Mouse (Mus musculus) ES-CJ7 (cell line): ENCODE measurements at regions not wholly inside any gene's neighbourhood (a gene's known extent, or its start where the extent isn't known, plus 50 kb on each side); places are given as distances from the start of the nearest gene placed in this dataset.

Experiments used
- DNase-seq: peaks from one replicate; pipeline ENCODE4 v3.0.0; 2011; ENCODE audit warnings: low read depth, low spot score

DNA sequence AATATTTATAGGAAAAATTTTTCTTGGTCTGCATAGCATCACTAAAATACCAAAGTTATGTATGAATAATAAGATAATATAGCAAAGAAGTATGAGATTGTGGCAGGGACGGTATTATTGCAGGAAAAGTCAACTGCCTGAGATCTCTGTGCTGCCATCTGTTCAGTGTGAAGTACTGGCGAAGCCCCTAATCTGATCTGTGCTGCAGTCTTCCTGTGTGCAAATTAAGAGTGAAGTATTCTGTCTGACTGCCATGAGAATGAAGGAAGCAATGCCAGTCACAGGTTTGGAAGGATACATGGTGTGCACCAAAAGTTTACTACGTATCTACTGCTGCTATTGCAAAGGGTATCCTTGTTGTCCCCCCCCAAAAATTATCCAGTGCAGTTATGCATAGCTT is 501.5 kb downstream of the Rab28 start:
- DNase-seq = no peak

- no peak for DNase-seq
Measured at GRCm38 (mm10) chr5:41204417-41204816, 503.5 kb downstream of the Rab28 start.

GRCm38 (mm10) chr5:41187193-41187592 is 520.8 kb downstream of the Rab28 start:
- DNase-seq = no peak

GRCm38 (mm10) chr5:41177220-41177619 is 530.7 kb downstream of the Rab28 start:
- DNase-seq = no peak

- DNase-seq = no peak
Measured at GRCm38 (mm10) chr5:41165870-41166626, 541.9 kb downstream of the Rab28 start.

- DNase-seq = peak; percentile 6
Measured at GRCm38 (mm10) chr5:41125050-41125449, 582.9 kb downstream of the Rab28 start.

- no peak for DNase-seq
Measured at GRCm38 (mm10) chr5:41117658-41118057, 590.3 kb downstream of the Rab28 start.

DNA sequence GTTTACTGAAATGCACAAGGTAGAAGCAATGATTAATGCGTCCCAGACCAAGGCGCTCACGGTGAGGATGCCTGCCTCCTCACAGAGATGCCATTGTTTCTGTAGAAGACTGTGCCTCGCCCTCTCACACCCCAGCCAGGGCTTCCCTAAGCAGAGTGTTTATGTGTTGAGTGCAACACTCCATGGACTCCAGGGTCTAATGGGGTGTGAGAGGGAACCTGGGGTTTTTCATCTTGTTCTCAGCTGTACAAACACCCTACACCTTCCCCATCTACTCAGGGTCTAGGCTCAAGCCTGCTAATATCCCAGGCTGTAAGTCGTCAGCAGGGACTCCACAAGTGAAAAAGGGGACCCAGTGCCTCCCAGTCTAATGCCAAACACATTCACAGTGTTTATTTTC is 620.2 kb downstream of the Rab28 start:
- no peak for DNase-seq

- no peak for DNase-seq
Measured at GRCm38 (mm10) chr5:41076412-41076811, 631.5 kb downstream of the Rab28 start.

- no peak for DNase-seq
Measured at GRCm38 (mm10) chr5:41061646-41062045, 646.3 kb downstream of the Rab28 start.

DNA sequence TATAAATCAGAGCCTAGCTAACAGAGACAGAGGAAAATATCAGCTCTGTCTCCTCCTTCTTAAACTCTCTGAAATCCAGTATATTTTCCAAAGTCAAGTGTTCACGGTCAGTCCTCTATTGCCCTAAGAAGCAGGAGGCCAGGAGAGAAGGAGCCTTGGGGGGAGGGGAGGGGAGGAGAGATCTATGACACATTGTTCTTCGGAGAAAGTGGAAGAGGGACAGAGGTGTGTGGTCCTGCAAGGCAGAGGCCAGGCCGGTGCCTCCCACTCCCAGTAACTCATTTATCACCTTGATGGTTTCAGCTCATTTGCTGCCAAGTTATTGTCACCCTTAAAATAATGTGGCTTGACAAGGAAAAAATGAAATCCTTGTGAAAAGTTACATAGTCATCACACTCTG is 646.7 kb downstream of the Rab28 start:
- no peak for DNase-seq

- no peak for DNase-seq
Measured at GRCm38 (mm10) chr5:41058015-41058414, 649.9 kb downstream of the Rab28 start.

GRCm38 (mm10) chr5:41051948-41052347 is 656.0 kb downstream of the Rab28 start:
- peak; percentile 17 for DNase-seq

GRCm38 (mm10) chr5:41048515-41048914 is 659.4 kb downstream of the Rab28 start:
- no peak for DNase-seq

GRCm38 (mm10) chr5:41045221-41045620 is 662.7 kb downstream of the Rab28 start:
- DNase-seq = no peak

GRCm38 (mm10) chr5:41044465-41044864 is 663.5 kb downstream of the Rab28 start:
- DNase-seq = peak; percentile 70

DNA sequence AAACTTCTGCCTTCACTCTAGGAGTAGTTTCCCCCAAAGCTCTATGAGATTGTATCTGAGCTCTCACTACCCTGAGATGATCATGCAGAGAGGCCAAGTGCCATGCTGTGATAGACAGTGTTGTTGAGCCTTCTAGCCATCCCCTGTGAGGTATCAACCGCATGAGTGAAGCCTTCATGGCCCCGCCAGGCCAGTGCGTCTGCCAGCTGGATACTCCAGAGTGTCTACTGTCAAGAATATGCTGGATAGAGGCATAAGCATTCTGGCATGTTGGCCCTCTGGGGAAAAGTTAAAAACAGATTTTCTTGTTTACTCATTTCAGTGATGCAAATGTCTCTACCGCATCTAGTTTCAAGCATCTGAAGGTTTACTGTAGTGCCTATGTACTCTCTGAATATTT is 669.2 kb downstream of the Rab28 start:
- no peak for DNase-seq

DNA sequence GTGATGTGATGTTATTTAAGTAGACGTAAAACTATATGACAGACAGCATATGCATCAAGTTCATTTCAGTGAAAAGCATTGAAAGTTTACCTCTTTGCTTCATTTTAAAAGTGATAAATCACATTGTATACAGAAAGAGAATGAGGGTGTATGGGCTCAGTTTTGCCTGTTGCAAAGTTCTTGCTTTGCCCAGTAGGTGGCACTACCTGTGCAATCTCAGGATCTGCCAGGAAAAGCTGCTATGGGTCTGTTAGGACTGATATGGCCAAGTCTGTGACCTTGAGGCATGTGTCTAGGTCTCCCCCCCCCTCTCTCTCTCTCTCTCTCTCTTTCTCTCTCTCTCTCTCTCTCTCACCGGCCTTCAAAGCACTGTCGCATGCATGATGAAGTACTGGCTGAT is 701.3 kb downstream of the Rab28 start:
- peak; percentile 30 for DNase-seq

- DNase-seq = no peak
Measured at GRCm38 (mm10) chr5:40986562-40986961, 721.4 kb downstream of the Rab28 start.

GRCm38 (mm10) chr5:40974892-40975291 is 733.1 kb downstream of the Rab28 start:
- no peak for DNase-seq

GRCm38 (mm10) chr5:40952901-40953595 is 754.9 kb downstream of the Rab28 start:
- peak; percentile 70 for DNase-seq

DNA sequence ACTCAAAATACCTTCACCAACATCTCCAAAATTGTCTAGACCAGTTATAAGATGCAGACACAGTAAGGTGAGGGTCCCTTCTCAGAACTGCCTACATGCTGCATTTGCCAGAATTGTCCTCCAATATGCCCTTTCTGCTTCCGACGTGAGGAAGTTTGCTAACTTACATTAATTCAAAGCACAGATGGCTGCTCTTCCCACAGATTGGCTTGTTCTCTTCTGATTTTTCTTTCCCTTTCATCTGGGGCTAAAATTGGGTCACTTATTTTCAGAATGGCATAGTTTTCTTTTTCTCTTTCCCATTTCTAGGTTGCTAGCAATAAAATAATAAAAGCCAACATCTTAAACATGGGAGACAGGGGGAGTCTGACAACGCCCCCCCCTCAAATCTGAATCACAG is 778.8 kb downstream of the Rab28 start:
- no peak for DNase-seq

DNA sequence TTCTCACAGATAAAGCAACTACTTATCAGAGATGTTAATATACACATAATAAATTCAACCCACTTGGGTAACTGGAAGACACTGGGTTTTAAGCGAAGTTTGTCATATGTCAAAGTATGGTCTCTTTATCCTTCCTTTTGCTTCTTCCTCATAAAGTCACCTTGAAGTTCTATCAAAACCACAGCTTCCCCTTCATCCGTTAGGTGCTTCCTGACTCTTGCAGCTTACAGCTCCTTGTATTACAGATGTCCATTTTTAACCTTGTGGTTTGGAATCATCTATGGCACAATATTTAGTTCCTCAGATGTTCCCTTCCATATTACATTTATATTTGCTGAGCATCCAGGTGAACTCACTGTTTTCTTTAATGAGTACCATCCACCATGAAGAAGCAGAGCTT is 787.0 kb downstream of the Rab28 start:
- no peak for DNase-seq
